Mouse (Mus musculus): ENCODE data around the gene Npm1. TPM values are rescaled to one million over a fixed set of nuclear protein-coding genes. Genes with fewer than 3 reads are reported as not detected.

Npm1 gene
- polyA plus RNA-seq, 1 experiment from 2014 or later, result 506 TPM

DNA sequence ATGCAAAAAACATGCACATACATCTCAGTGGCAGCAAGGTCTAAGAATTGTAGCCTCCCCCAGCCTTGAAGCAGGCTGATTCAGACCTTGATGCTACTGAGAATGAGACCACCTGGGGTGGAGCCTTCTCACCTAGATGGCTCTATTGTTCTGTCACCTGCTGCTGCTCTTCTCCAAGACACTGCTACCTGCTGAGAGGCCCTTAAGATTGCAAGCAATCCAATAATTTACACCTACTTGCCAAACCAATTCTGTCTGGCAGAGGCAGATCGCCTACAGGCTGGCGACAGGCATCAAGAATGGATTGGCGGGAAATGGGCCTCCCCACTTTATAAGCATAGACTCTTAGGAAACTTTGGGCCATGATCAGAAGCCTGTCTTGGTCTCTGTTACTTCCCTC, 55.5 kb downstream of the Npm1 start:
- ATAC-seq (ENCODE audit: low FRiP score, low TSS enrichment) (no peak), DNase-seq (no peak)
- Histone ChIP-seq H3K4me1 (ENCODE audit: control insufficient read depth, insufficient read depth, low read length) (no peaks in the 10 kb centered on the region), H3K4me3 (replicated peaks; ENCODE audit: low read depth, low read length) (no peak overlapping the region), H3K27ac (replicated peaks; ENCODE audit: low read depth, low read length) (no peak overlapping the region), H3K36me3 (ENCODE audit: control insufficient read depth, insufficient read depth, low read length) (no peaks in the 10 kb centered on the region), H3K27me3 (ENCODE audit: control insufficient read depth, insufficient read depth, low read length) (no peaks in the 10 kb centered on the region), H3K4me2 (ENCODE audit: low read length) (no peak overlapping the region), H3K9ac (replicated peaks; ENCODE audit: low read length) (no peak overlapping the region), H3K9me3 (ENCODE audit: control insufficient read depth, low read length) (no peaks in the 10 kb centered on the region)
- WGBS, result 62% methylated on average over 3 of the region's 3 CpGs

DNA sequence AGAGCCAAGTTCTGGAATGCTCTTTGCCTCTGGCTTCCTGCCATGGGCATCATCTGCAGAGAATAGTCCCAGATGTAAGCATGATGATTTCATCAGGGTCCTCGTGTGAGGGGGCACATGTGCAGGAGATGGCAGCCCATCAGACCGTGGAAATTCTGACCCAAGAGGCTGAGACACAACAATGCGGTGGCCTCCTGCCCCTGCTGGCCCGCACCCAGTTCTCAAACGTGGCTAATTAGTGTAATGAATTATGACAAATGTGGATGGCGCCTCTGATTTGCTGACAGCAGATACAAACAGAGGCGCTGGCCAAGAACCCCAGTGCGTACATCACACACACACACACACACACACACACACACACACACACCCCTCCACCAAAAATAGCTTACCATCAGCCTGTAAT, 58.1 kb downstream of the Npm1 start:
- ATAC-seq (ENCODE audit: low FRiP score, low TSS enrichment), result peak; percentile 48; the same call in 1 of the 2 replicates
- DNase-seq, result peak; percentile 44
- Histone ChIP-seq H3K27me3 (ENCODE audit: control insufficient read depth, insufficient read depth, low read length) (no peaks in the 10 kb centered on the region), H3K4me2 (ENCODE audit: low read length) (no peak overlapping the region), H3K4me1 (ENCODE audit: control insufficient read depth, insufficient read depth, low read length) (peaks cover 6% of the 10 kb centered on the region; the same call in 1 of the 2 replicates), H3K36me3 (ENCODE audit: control insufficient read depth, insufficient read depth, low read length) (no peaks in the 10 kb centered on the region), H3K4me3 (replicated peaks; ENCODE audit: low read depth, low read length) (no peak overlapping the region), H3K9ac (replicated peaks; ENCODE audit: low read length) (no peak overlapping the region), H3K9me3 (ENCODE audit: control insufficient read depth, low read length) (no peaks in the 10 kb centered on the region), H3K27ac (replicated peaks; ENCODE audit: low read depth, low read length) (no peak overlapping the region)
- 58% methylated on average over 8 of the region's 8 CpGs for WGBS

DNA sequence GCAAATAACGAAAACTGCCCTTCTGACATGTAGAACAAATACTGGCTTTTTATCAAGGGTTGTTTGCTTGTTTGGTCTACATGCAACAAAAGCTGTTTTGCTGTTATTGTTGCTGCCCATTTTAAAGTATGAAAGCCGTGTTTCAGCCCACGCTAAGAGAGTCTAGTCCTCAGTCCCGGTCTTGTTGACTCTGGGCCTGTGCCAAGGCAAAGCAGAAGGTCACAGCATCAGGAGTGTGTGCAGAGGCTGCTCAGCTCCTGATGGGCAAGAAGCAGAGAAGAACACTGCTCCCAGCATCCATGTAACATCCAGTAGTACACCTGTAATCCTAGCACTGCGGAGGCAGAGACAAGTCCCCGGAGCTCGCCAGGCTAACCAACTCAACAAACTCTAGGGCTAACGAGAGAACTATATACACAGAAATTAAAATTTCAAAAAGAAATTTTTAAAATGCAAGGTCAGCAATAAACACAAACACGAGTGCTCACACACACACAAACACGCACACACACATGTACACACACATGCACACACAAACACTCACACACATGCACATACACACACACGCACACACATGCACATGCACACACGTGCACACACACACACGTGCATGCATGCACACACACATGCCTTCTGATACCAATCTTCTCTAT, 59.6 kb downstream of the Npm1 start:
- Histone ChIP-seq H3K4me2 (ENCODE audit: low read length) (no peak overlapping the region), H3K27ac (replicated peaks; ENCODE audit: low read depth, low read length) (no peak overlapping the region), H3K4me1 (ENCODE audit: control insufficient read depth, insufficient read depth, low read length) (peaks cover 11% of the 10 kb centered on the region; the same call in 1 of the 2 replicates), H3K9me3 (ENCODE audit: control insufficient read depth, low read length) (no peaks in the 10 kb centered on the region), H3K9ac (replicated peaks; ENCODE audit: low read length) (no peak overlapping the region), H3K4me3 (replicated peaks; ENCODE audit: low read depth, low read length) (no peak overlapping the region), H3K27me3 (ENCODE audit: control insufficient read depth, insufficient read depth, low read length) (no peaks in the 10 kb centered on the region), H3K36me3 (ENCODE audit: control insufficient read depth, insufficient read depth, low read length) (no peaks in the 10 kb centered on the region)
- DNase-seq, result no peak
- no peak for ATAC-seq (ENCODE audit: low FRiP score, low TSS enrichment)
- WGBS, result 90% methylated on average over 13 of the region's 13 CpGs

Other genes with a start within 250 kb of the Npm1 start
- gene Fgf18, start 15.8 kb downstream of the Npm1 start, polyA plus RNA-seq (2014; fragmentation: Nextera tagmentation; extraction: Ambion mirVana), result 4.7 and 5.5 TPM in 2 replicates
- 3.3 and 6.2 TPM in 2 replicates for gene Tlx3, start 40.4 kb upstream of the Npm1 start, polyA plus RNA-seq (2014; fragmentation: Nextera tagmentation; extraction: Ambion mirVana)
- gene Gm12117, start 113.5 kb upstream of the Npm1 start, polyA plus RNA-seq (2014; fragmentation: Nextera tagmentation; extraction: Ambion mirVana), result not detected in 2 replicates

Measured in midbrain, embryonic 14.5 days (tissue).